Mouse (Mus musculus) hindbrain, postnatal 0 days (tissue): ENCODE measurements at regions not wholly inside any gene's neighbourhood (a gene's known extent, or its start where the extent isn't known, plus 50 kb on each side); places are given as distances from the start of the nearest gene placed in this dataset.

Source experiments
- ATAC-seq: fragments of 200-750 bp; cut with Nextera tagmentation; 2 replicates; pipeline ENCODE4 v1.8.0; 2017; ENCODE audit warnings: mild to moderate bottlenecking, moderate TSS enrichment, moderate library complexity
- DNase-seq: peaks from one replicate; pipeline ENCODE4 v3.0.0-alpha.2; 2015; ENCODE audit warnings: low spot score
- H3K27ac ChIP-seq: fragments of 300-500 bp; sonication (generic); 2 replicates; pipeline ENCODE4 v1.5.1; 2014; ENCODE audit warnings: mild to moderate bottlenecking
- H3K27me3 ChIP-seq: fragments of 300-500 bp; sonication (generic); 2 replicates; pipeline ENCODE4 v1.6.1; 2014; ENCODE audit warnings: low read length, mixed read lengths; ENCODE audit not compliant: insufficient read depth
- H3K36me3 ChIP-seq: fragments of 300-500 bp; sonication (generic); 2 replicates; pipeline ENCODE4 v1.6.1; 2014; ENCODE audit warnings: low read length, mixed read lengths; ENCODE audit not compliant: insufficient read depth
- H3K4me1 ChIP-seq: fragments of 300-500 bp; sonication (generic); 2 replicates; pipeline ENCODE4 v1.6.1; 2014; ENCODE audit warnings: antibody characterized with exemption, low read length, mixed read lengths; ENCODE audit not compliant: insufficient read depth
- H3K4me2 ChIP-seq: fragments of 300-500 bp; sonication (generic); 2 replicates; pipeline ENCODE4 v1.6.1; 2014; ENCODE audit warnings: low read depth, mild to moderate bottlenecking, low read length, moderate library complexity, mixed read lengths
- H3K4me3 ChIP-seq: fragments of 300-500 bp; sonication (generic); 2 replicates; pipeline ENCODE4 v1.5.1; 2014; ENCODE audit warnings: low read length
- H3K9ac ChIP-seq: fragments of 300-500 bp; sonication (generic); replicated peaks from 2 replicates; pipeline ENCODE4 v1.6.1; 2014; ENCODE audit warnings: mild to moderate bottlenecking, low read length, moderate library complexity, mixed read lengths
- H3K9me3 ChIP-seq: fragments of 300-500 bp; sonication (generic); 2 replicates; pipeline ENCODE4 v1.6.1; 2016; ENCODE audit warnings: low read length, mixed read lengths
- CTCF ChIP-seq: IDR thresholded peaks from 2 replicates; pipeline ENCODE4 v1.5.1; 2016; ENCODE audit warnings: antibody characterized with exemption, control low read depth, low read depth
- WGBS: fragments of 180-500 bp; shearing (Covaris S2); extraction: QIAGEN DNeasy Blood & Tissue Kit; methylation state at CpG from one replicate; pipeline ENCODE4 v1.1.7; 2014; 5-methylcytosine and 5-hydroxymethylcytosine counted together

DNA sequence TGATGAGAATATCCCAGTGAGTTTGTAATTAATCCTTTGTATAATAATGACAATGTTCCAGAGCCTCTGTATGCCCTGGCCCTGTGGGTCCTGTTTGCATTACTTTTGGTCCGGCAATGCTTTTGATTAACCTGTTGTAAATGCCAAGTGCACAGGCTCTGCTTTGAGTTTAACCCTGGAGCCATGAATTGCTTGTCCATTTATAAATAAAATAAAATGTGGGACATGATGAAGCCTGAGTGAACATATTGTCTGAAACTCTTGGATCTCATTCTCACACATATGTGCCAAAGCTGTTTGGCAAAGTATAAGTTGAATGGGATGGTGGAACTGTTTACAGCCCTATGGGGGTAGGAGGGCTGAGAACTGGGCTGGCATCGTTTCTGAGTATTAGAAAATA is 280.5 kb downstream of the Aldoart1 start:
- no peaks in the 10 kb centered on the region for H3K9me3 ChIP-seq
- DNase-seq, result peak; percentile 45
- no peaks in the 10 kb centered on the region for H3K36me3 ChIP-seq
- H3K9ac ChIP-seq, result no peak overlapping the region
- H3K4me3 ChIP-seq, result no peak overlapping the region
- peak; percentile 51; the same call in 1 of the 2 replicates for ATAC-seq
- no peaks in the 10 kb centered on the region for H3K4me1 ChIP-seq
- no peak overlapping the region for H3K27ac ChIP-seq
- 45% methylated on average over 2 of the region's 2 CpGs for WGBS
- no peak overlapping the region for H3K4me2 ChIP-seq
- no peaks in the 10 kb centered on the region for H3K27me3 ChIP-seq
- TF ChIP-seq CTCF, result no peak

DNA sequence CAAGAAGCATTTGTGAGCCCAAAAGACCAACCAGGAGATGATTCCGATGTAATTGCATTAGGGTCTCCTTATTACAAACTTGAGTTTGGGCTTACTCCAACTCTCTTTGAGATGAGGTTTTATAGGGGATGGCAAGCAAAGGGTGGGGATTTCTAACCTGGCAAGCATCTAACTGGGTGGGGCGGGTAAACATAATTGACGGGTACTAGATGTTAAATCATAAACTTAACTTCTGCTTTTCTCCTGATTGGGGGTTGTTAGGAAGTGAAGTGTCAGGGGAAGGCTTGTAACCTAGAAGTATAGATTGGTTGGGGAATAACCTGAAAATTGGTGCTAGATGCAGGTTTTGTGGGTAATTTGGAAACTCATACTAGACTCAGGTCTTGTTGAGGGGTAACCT is 287.2 kb downstream of the Aldoart1 start:
- DNase-seq, result no peak
- Histone ChIP-seq H3K36me3 (no peaks in the 10 kb centered on the region), H3K4me3 (no peak overlapping the region), H3K4me1 (no peaks in the 10 kb centered on the region), H3K9ac (no peak overlapping the region), H3K4me2 (no peak overlapping the region), H3K27ac (no peak overlapping the region), H3K27me3 (no peaks in the 10 kb centered on the region), H3K9me3 (no peaks in the 10 kb centered on the region)
- 93% methylated on average over 3 of the region's 3 CpGs for WGBS
- no peak for ATAC-seq
- no peak for TF ChIP-seq CTCF

DNA sequence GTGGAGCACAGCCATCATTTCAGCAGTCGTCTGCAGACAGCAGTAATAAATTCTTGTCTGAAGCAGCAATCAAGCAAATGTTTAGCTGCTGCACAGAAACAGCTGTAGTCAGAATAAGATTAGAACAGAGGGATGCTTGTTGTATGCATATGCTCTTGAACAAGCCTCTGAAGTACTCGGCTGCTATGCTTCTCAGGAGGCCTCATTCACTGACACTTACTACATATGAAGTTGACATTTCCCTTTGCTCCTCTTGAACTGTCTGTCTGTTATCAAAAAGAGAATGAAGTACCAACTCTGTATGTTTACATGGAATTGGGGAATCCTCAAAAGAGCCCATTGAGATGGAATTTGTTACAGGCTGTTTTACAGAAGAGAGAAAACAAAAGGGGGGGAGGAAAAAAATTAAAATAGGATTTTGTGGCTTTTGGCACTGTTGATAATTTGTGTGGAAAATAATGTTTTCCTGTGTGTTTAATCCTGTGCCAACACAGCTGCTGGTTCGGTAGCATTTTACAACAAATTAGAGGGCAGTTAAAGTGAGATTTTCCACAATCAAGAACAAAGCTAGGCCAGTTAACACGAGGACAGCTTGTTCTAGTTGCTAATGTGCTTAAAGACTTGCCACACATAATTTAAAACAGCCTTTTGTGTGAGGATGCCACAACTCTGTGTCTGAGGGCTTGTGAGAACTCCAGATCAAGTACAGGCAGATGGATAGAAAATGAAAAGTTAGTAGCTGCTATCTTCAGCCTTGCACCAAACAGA is 289.3 kb downstream of the Aldoart1 start:
- H3K9ac ChIP-seq, result no peak overlapping the region
- H3K9me3 ChIP-seq, result no peaks in the 10 kb centered on the region
- no peaks in the 10 kb centered on the region for H3K36me3 ChIP-seq
- peak; percentile 14 for DNase-seq
- H3K4me1 ChIP-seq, result no peaks in the 10 kb centered on the region
- no peak for TF ChIP-seq CTCF
- ATAC-seq, result 0 out of 2 replicates have a peak, but pooled peaks have one; percentile 18
- no peak overlapping the region for H3K4me2 ChIP-seq
- H3K27me3 ChIP-seq, result no peaks in the 10 kb centered on the region
- 22% methylated on average over 4 of the region's 4 CpGs for WGBS
- no peak overlapping the region for H3K27ac ChIP-seq
- H3K4me3 ChIP-seq, result no peak overlapping the region

DNA sequence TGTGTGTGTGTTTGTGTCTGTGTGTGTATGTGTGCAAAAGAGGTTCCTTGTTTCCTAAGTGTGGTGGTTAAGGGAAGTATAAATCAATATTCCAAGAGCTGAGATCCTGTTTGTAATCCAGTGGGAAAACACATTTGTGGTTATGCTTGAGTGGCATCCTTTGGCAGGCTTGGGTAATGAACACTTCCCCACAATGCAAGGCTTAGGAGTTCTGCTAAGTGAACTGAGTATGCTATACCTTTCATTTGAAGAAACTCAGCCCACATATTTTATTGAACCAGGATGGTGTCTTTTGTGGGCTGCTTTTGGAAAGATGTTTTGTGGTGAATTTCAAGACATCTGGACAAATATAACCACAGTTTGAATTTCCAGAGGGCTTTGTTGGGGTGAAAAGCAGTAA is 298.2 kb downstream of the Aldoart1 start:
- no peak overlapping the region for H3K4me3 ChIP-seq
- DNase-seq (no peak), ATAC-seq (no peak)
- no peak for TF ChIP-seq CTCF
- no peak overlapping the region for H3K9ac ChIP-seq
- H3K4me1 ChIP-seq, result no peaks in the 10 kb centered on the region
- no peaks in the 10 kb centered on the region for H3K27me3 ChIP-seq
- H3K27ac ChIP-seq, result no peak overlapping the region
- no peak overlapping the region for H3K4me2 ChIP-seq
- H3K36me3 ChIP-seq, result no peaks in the 10 kb centered on the region
- H3K9me3 ChIP-seq, result no peaks in the 10 kb centered on the region

DNA sequence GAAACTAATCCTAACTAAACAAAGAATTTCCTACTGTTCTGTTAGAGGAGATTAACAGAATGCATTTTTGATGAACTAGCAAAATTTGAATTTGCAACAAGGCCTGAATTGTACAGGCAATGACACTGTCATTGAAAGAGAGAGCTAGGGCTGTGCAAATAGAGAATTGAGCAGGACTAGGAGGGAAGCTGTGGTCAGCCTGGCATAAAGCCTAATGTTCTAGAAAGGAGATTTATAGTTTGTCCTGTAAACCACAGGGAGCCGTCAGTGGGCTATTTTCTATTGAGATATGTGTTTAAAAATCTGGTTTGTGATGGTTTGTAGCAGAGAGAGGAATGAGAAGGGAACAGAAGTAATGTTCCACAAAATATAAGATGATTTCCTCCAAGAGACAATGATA is 317.9 kb downstream of the Aldoart1 start:
- Histone ChIP-seq H3K36me3 (no peaks in the 10 kb centered on the region), H3K4me1 (no peaks in the 10 kb centered on the region), H3K27me3 (no peaks in the 10 kb centered on the region), H3K4me2 (no peak overlapping the region), H3K4me3 (no peak overlapping the region), H3K9me3 (no peaks in the 10 kb centered on the region), H3K27ac (no peak overlapping the region), H3K9ac (no peak overlapping the region)
- TF ChIP-seq CTCF, result no peak
- DNase-seq (peak; percentile 34), ATAC-seq (no peak)
- WGBS, result 45% methylated on average over 1 of the region's 1 CpGs

DNA sequence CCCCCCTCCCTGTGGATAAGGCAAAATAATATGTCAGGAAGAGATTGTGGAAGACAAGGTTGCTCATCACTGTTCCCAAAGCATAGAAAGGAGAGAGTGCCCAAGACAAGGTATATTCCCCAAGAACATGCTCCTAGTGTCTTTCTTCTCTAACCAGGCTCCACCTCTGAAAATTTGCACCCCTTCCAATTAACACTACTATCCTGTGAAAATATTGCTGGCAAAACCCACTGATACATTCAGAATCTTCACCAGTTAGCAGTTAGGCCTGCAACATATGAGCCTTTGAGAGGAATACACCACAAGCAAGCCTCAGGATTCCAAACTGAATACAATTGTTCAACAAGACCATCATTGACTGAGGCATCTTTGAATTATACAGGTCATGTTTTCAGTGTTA is 323.9 kb upstream of the Tle1 start:
- no peaks in the 10 kb centered on the region for H3K4me1 ChIP-seq
- H3K9ac ChIP-seq, result no peak overlapping the region
- no peak overlapping the region for H3K4me3 ChIP-seq
- no peak overlapping the region for H3K27ac ChIP-seq
- H3K4me2 ChIP-seq, result no peak overlapping the region
- TF ChIP-seq CTCF, result no peak
- DNase-seq (no peak), ATAC-seq (no peak)
- no peaks in the 10 kb centered on the region for H3K9me3 ChIP-seq
- no peaks in the 10 kb centered on the region for H3K36me3 ChIP-seq
- no peaks in the 10 kb centered on the region for H3K27me3 ChIP-seq

DNA sequence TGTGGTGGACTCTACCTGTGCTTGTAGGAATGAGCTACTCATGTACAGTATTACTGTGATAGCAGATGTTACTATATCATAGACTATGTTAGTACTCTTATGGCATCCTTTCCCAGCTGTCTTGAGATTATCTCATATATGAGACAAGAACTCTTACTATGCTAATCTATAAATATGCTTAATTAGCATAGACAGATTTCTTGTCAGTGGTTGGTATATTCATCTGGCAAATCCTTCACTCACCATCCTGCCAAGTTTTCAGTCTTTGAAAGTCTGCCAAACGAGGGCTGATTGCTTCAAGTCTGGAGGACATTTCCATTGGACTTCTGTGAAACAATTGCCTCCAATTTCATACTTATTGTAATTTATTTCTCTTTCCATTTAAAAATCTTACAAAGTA is 323.4 kb upstream of the Tle1 start:
- no peaks in the 10 kb centered on the region for H3K27me3 ChIP-seq
- no peak overlapping the region for H3K4me2 ChIP-seq
- no peak overlapping the region for H3K9ac ChIP-seq
- peak; percentile 84 for DNase-seq
- peak; percentile 70 for ATAC-seq
- no peaks in the 10 kb centered on the region for H3K36me3 ChIP-seq
- H3K27ac ChIP-seq, result no peak overlapping the region
- no peak for TF ChIP-seq CTCF
- WGBS, result 34% methylated on average over 1 of the region's 1 CpGs
- H3K4me1 ChIP-seq, result no peaks in the 10 kb centered on the region
- H3K4me3 ChIP-seq, result no peak overlapping the region
- H3K9me3 ChIP-seq, result no peaks in the 10 kb centered on the region
